Mouse (Mus musculus): ENCODE results near the gene Syn3. TPM values are rescaled to one million over a fixed set of nuclear protein-coding genes. Genes with fewer than 3 reads are reported as not detected.

The Syn3 gene
- polyA plus RNA-seq, 1 experiment from 2014 or later, result 1.3 TPM

- TF ChIP-seq CTCF (IDR thresholded peaks at IDR 0.05; ENCODE audit: low read depth), result no peak
- TF ChIP-seq EP300 (optimal IDR thresholded peaks at IDR 0.05), result no peak
- Histone ChIP-seq H3K9me3 (ENCODE audit: control insufficient read depth, low read length) (no peaks in the 10 kb centered on the region), H3K4me3 (ENCODE audit: low read depth, low read length) (no peak overlapping the region), H3K4me1 (replicated peaks; ENCODE audit: control insufficient read depth, insufficient read depth) (no peaks in the 10 kb centered on the region), H3K9ac (ENCODE audit: low read length) (no peak overlapping the region), H3K27ac (replicated peaks) (no peak overlapping the region), H3K27me3 (ENCODE audit: control insufficient read depth, insufficient read depth, low read length) (no peaks in the 10 kb centered on the region), H3K4me2 (replicated peaks; ENCODE audit: low read depth) (no peak overlapping the region), H3K36me3 (ENCODE audit: control insufficient read depth, insufficient read depth, low read length) (no peaks in the 10 kb centered on the region)
- WGBS, result 89% methylated on average over 2 of the region's 2 CpGs
- no peak for ATAC-seq (ENCODE audit: low FRiP score, low TSS enrichment)
- no peak for DNase-seq (ENCODE audit: low spot score)
These were observed 2.8 kb downstream of the Syn3 start for GRCm38 (mm10) chr10:86495851-86496250.

GRCm38 (mm10) chr10:86493140-86493539 lies 5.6 kb downstream of the Syn3 start:
- Histone ChIP-seq H3K4me1 (replicated peaks; ENCODE audit: control insufficient read depth, insufficient read depth) (no peaks in the 10 kb centered on the region), H3K4me3 (ENCODE audit: low read depth, low read length) (no peak overlapping the region), H3K27me3 (ENCODE audit: control insufficient read depth, insufficient read depth, low read length) (no peaks in the 10 kb centered on the region), H3K9me3 (ENCODE audit: control insufficient read depth, low read length) (no peaks in the 10 kb centered on the region), H3K36me3 (ENCODE audit: control insufficient read depth, insufficient read depth, low read length) (no peaks in the 10 kb centered on the region), H3K27ac (replicated peaks) (no peak overlapping the region), H3K4me2 (replicated peaks; ENCODE audit: low read depth) (no peak overlapping the region), H3K9ac (ENCODE audit: low read length) (no peak overlapping the region)
- DNase-seq (ENCODE audit: low spot score) (no peak), ATAC-seq (ENCODE audit: low FRiP score, low TSS enrichment) (no peak)
- TF ChIP-seq CTCF (IDR thresholded peaks at IDR 0.05; ENCODE audit: low read depth) (no peak), EP300 (optimal IDR thresholded peaks at IDR 0.05) (no peak)
- WGBS, result 78% methylated on average over 5 of the region's 5 CpGs

- Histone ChIP-seq H3K9ac (ENCODE audit: low read length) (no peak overlapping the region), H3K4me2 (replicated peaks; ENCODE audit: low read depth) (no peak overlapping the region), H3K27ac (replicated peaks) (no peak overlapping the region), H3K27me3 (ENCODE audit: control insufficient read depth, insufficient read depth, low read length) (no peaks in the 10 kb centered on the region), H3K36me3 (ENCODE audit: control insufficient read depth, insufficient read depth, low read length) (no peaks in the 10 kb centered on the region), H3K4me1 (replicated peaks; ENCODE audit: control insufficient read depth, insufficient read depth) (no peaks in the 10 kb centered on the region), H3K4me3 (ENCODE audit: low read depth, low read length) (no peak overlapping the region), H3K9me3 (ENCODE audit: control insufficient read depth, low read length) (no peaks in the 10 kb centered on the region)
- DNase-seq (ENCODE audit: low spot score), result no peak
- TF ChIP-seq CTCF (IDR thresholded peaks at IDR 0.05; ENCODE audit: low read depth) (no peak), EP300 (optimal IDR thresholded peaks at IDR 0.05) (no peak)
- 43% methylated on average over 2 of the region's 2 CpGs for WGBS
- ATAC-seq (ENCODE audit: low FRiP score, low TSS enrichment), result no peak
These were observed 6.4 kb downstream of the Syn3 start for GRCm38 (mm10) chr10:86492089-86492907.

GRCm38 (mm10) chr10:86491316-86492088 lies 7.2 kb downstream of the Syn3 start:
- no peaks in the 10 kb centered on the region for H3K27me3 ChIP-seq (ENCODE audit: control insufficient read depth, insufficient read depth, low read length)
- DNase-seq (ENCODE audit: low spot score), result no peak
- no peak overlapping the region for H3K4me3 ChIP-seq (ENCODE audit: low read depth, low read length)
- H3K4me2 ChIP-seq (replicated peaks; ENCODE audit: low read depth), result no peak overlapping the region
- H3K36me3 ChIP-seq (ENCODE audit: control insufficient read depth, insufficient read depth, low read length), result no peaks in the 10 kb centered on the region
- no peak overlapping the region for H3K9ac ChIP-seq (ENCODE audit: low read length)
- no peaks in the 10 kb centered on the region for H3K4me1 ChIP-seq (replicated peaks; ENCODE audit: control insufficient read depth, insufficient read depth)
- H3K9me3 ChIP-seq (ENCODE audit: control insufficient read depth, low read length), result no peaks in the 10 kb centered on the region
- 33% methylated on average over 3 of the region's 3 CpGs for WGBS
- no peak for ATAC-seq (ENCODE audit: low FRiP score, low TSS enrichment)
- TF ChIP-seq EP300 (optimal IDR thresholded peaks at IDR 0.05), result no peak
- H3K27ac ChIP-seq (replicated peaks), result no peak overlapping the region

- H3K4me3 ChIP-seq (ENCODE audit: low read depth, low read length), result no peak overlapping the region
- H3K4me1 ChIP-seq (replicated peaks; ENCODE audit: control insufficient read depth, insufficient read depth), result no peaks in the 10 kb centered on the region
- H3K36me3 ChIP-seq (ENCODE audit: control insufficient read depth, insufficient read depth, low read length), result no peaks in the 10 kb centered on the region
- 72% methylated on average over 5 of the region's 5 CpGs for WGBS
- no peak overlapping the region for H3K4me2 ChIP-seq (replicated peaks; ENCODE audit: low read depth)
- no peak overlapping the region for H3K27ac ChIP-seq (replicated peaks)
- H3K9ac ChIP-seq (ENCODE audit: low read length), result no peak overlapping the region
- TF ChIP-seq CTCF (IDR thresholded peaks at IDR 0.05; ENCODE audit: low read depth) (no peak), EP300 (optimal IDR thresholded peaks at IDR 0.05) (no peak)
- ATAC-seq (ENCODE audit: low FRiP score, low TSS enrichment) (no peak), DNase-seq (ENCODE audit: low spot score) (no peak)
- H3K27me3 ChIP-seq (ENCODE audit: control insufficient read depth, insufficient read depth, low read length), result no peaks in the 10 kb centered on the region
- no peaks in the 10 kb centered on the region for H3K9me3 ChIP-seq (ENCODE audit: control insufficient read depth, low read length)
These were observed 10.2 kb downstream of the Syn3 start for GRCm38 (mm10) chr10:86488544-86488943.

- ATAC-seq (ENCODE audit: low FRiP score, low TSS enrichment) (no peak), DNase-seq (ENCODE audit: low spot score) (no peak)
- Histone ChIP-seq H3K36me3 (ENCODE audit: control insufficient read depth, insufficient read depth, low read length) (no peaks in the 10 kb centered on the region), H3K4me2 (replicated peaks; ENCODE audit: low read depth) (no peak overlapping the region), H3K27me3 (ENCODE audit: control insufficient read depth, insufficient read depth, low read length) (no peaks in the 10 kb centered on the region), H3K27ac (replicated peaks) (no peak overlapping the region), H3K4me1 (replicated peaks; ENCODE audit: control insufficient read depth, insufficient read depth) (no peaks in the 10 kb centered on the region), H3K9ac (ENCODE audit: low read length) (no peak overlapping the region), H3K9me3 (ENCODE audit: control insufficient read depth, low read length) (no peaks in the 10 kb centered on the region), H3K4me3 (ENCODE audit: low read depth, low read length) (no peak overlapping the region)
- WGBS, result 69% methylated on average over 4 of the region's 4 CpGs
- TF ChIP-seq CTCF (IDR thresholded peaks at IDR 0.05; ENCODE audit: low read depth), result no peak
- TF ChIP-seq EP300 (optimal IDR thresholded peaks at IDR 0.05), result no peak
These were observed 12.7 kb downstream of the Syn3 start for GRCm38 (mm10) chr10:86485971-86486370.
